ENCODE assay signal across 10 mouse cellular contexts in genomic region chr10:89345196-89345533, GRCm38 (mm10). TPM values are rescaled to one million over a fixed set of nuclear protein-coding genes. Genes with fewer than 3 reads are reported as not detected.
DNase-seq lines count a peak whose midpoint lies in the region; ATAC-seq and TF ChIP-seq lines count a peak whose summit lies in the region.
"Had no signal": no experiment of that assay in that cellular context is flagged by ENCODE, and none has a peak within 500 bp of the region (broad histone marks: within the 10 kb centered on the region; RNA-seq: fewer than 3 reads in every experiment).

No protein-coding gene starts in this region.

- no peak for TF ChIP-seq EP300 in liver, embryonic 14.5 days (IDR thresholded peaks at IDR 0.05; ENCODE audit: low read depth)

- intact Hi-C loops in gastrocnemius, adult 2 months (cut with DNase I), result no loop called here
- intact Hi-C loops in gastrocnemius, postnatal 36 days (cut with DNase I), result no loop called here

- H3K4me1 ChIP-seq in testis, adult 2 months (ENCODE audit: control insufficient read depth, insufficient read depth, low read length), result peaks cover 16% of the 10 kb centered on the region
- H3K4me1 ChIP-seq in liver, embryonic 14.5 days (replicated peaks; ENCODE audit: control insufficient read depth in 2 of 2, insufficient read depth in 2 of 2, low read length in 1 of 2), result no peaks in the 10 kb centered on the region

- no peaks in the 10 kb centered on the region for H3K27me3 ChIP-seq in testis, adult 2 months (ENCODE audit: control insufficient read depth, insufficient read depth, low read length)
- H3K27me3 ChIP-seq in liver, embryonic 14.5 days (ENCODE audit: control insufficient read depth, insufficient read depth, low read length), result peaks cover 24% of the 10 kb centered on the region

- H3K9ac ChIP-seq in liver, embryonic 14.5 days (replicated peaks), result no peak overlapping the region

- H3K4me3 ChIP-seq in gastrocnemius, adult 2 months, result peak overlapping the region; percentile 71
- peak overlapping the region; percentile 58 for H3K4me3 ChIP-seq in testis, adult 2 months (ENCODE audit: control insufficient read depth, low read depth, low read length)
- H3K4me3 ChIP-seq in liver, embryonic 14.5 days (ENCODE audit: insufficient read depth in 1 of 2, low read depth in 2 of 2, low read length in 2 of 2), result no peak overlapping the region

- TF ChIP-seq POLR2A in testis, adult 2 months (IDR thresholded peaks at IDR 0.05; ENCODE audit: control insufficient read depth, low read depth, low read length), result no peak

- H3K27ac ChIP-seq in gastrocnemius, adult 2 months, result peak overlapping the region; percentile 40; the same call in 1 of the 2 replicates
- no peak overlapping the region for H3K27ac ChIP-seq in testis, adult 2 months (ENCODE audit: control insufficient read depth, insufficient read depth, low read depth, low read length)
- no peak overlapping the region for H3K27ac ChIP-seq in liver, embryonic 14.5 days

- no peak for TF ChIP-seq CTCF in gastrocnemius, adult 2 months (IDR thresholded peaks at IDR 0.05)
- TF ChIP-seq CTCF in testis, adult 2 months (IDR thresholded peaks at IDR 0.05; ENCODE audit: control insufficient read depth, insufficient read depth, insufficient replicate concordance, low read depth, low read length), result no peak
- no peak for TF ChIP-seq CTCF in liver, embryonic 14.5 days (IDR thresholded peaks at IDR 0.05; ENCODE audit: low read depth)

- no peak for ATAC-seq in liver, embryonic 14.5 days (ENCODE audit: insufficient read depth)

- DNase-seq in gastrocnemius, adult 2 months, result no peak
- DNase-seq in gastrocnemius, postnatal 36 days, result no peak
- no peak for DNase-seq in testis, postnatal 10 days (ENCODE audit: low spot score)
- no peak for DNase-seq in liver, embryonic 14.5 days (ENCODE audit: low read depth in 3 of 3, low spot score in 3 of 3)
- no peak for DNase-seq in urinary bladder, postnatal 25 days (ENCODE audit: low spot score)
- DNase-seq in spleen, postnatal 10 days (ENCODE audit: low spot score in 2 of 2), result no peak
- DNase-seq in frontal cortex, adult 2 months (ENCODE audit: extremely low spot score in 1 of 2, low spot score in 1 of 2), result no peak
- DNase-seq: cerebellum, adult 11-12 months had no signal

- peak overlapping the region; percentile 47 for H3K4me2 ChIP-seq in liver, embryonic 14.5 days (ENCODE audit: low read depth)

- no peaks in the 10 kb centered on the region for H3K9me3 ChIP-seq in liver, embryonic 14.5 days (ENCODE audit: control insufficient read depth, low read length)

- 33% methylated on average over 4 of the region's 4 CpGs for WGBS in liver, embryonic 14.5 days (ENCODE audit: insufficient replicate concordance)

- H3K36me3 ChIP-seq in testis, adult 2 months (ENCODE audit: control insufficient read depth, insufficient read depth, low read length), result no peaks in the 10 kb centered on the region
- H3K36me3 ChIP-seq in liver, embryonic 14.5 days (replicated peaks; ENCODE audit: control insufficient read depth, insufficient read depth, low read depth), result no peaks in the 10 kb centered on the region

RNA-seq across cellular contexts. Expression of gene Ano4, which starts 0.6 kb away (rescaled TPM):
- 1 to 10 TPM in 1 of 2 experiments, under 1 TPM in 1; 0.66 to 1.3 TPM for total RNA-seq in gastrocnemius, adult 2 months (2021)
- total RNA-seq in gastrocnemius, postnatal 36 days (2021), result 1 to 10 TPM in 1 of 2 experiments, under 1 TPM in 1; 0.69 to 1.8 TPM
- polyA plus RNA-seq in testis, adult 2 months (2012; rRNA removed), result 0.31 and 0.64 TPM in 2 replicates
- polyA plus RNA-seq in liver, embryonic 14.5 days (2012; rRNA removed), result 0.01 and 0.08 TPM in 2 replicates
- 0.03 and 0.15 TPM in 2 replicates for polyA plus RNA-seq in liver, embryonic 14.5 days (2014; fragmentation: Nextera tagmentation; extraction: Ambion mirVana)
- polyA plus RNA-seq in frontal cortex, adult 2 months (2012; rRNA removed), result 25.2 and 26.9 TPM in 2 replicates
- polyA plus RNA-seq: C2C12 had no signal

Comparison
In these comparisons a context has a peak if more than half of its experiments do, and no peak if none do; other contexts are left out.
1. H3K4me3 ChIP-seq: peak in gastrocnemius, adult 2 months (single experiment) and testis, adult 2 months (single experiment); none in liver, embryonic 14.5 days (0 of 2).
2. RNA of gene Ano4, which starts 0.6 kb away (polyA plus RNA-seq): 25.2 to 26.9 TPM in frontal cortex, adult 2 months; 0.31 to 0.64 TPM in testis, adult 2 months and 0.01 to 0.15 TPM in liver, embryonic 14.5 days; every median in the first group is over 10 times any median in the second.